Mouse (Mus musculus) large intestine, adult 2 months (tissue): ENCODE measurements around the gene Serpine3. TPM values are rescaled to one million over a fixed set of nuclear protein-coding genes. Genes with fewer than 3 reads are reported as not detected.

Source experiments
- DNase-seq: peaks from one replicate; pipeline ENCODE4 v3.0.0-alpha.2; 2012; ENCODE audit warnings: low read depth, low spot score
- WGBS: fragments of 180-500 bp; shearing (Covaris S2); methylation state at CpG from one replicate; pipeline ENCODE4 v1.1.7; 2018; 5-methylcytosine and 5-hydroxymethylcytosine counted together
- polyA plus RNA-seq: library from polyadenylated mRNA; depleted of rRNA; stranded (reverse); fragments of >200 nt; gene quantifications from 2 replicates; pipeline ENCODE4 v1.2.3, GENCODE M21; 2012; rRNA removed

Gene Serpine3
- polyA plus RNA-seq, 1 experiment = not detected

DNA sequence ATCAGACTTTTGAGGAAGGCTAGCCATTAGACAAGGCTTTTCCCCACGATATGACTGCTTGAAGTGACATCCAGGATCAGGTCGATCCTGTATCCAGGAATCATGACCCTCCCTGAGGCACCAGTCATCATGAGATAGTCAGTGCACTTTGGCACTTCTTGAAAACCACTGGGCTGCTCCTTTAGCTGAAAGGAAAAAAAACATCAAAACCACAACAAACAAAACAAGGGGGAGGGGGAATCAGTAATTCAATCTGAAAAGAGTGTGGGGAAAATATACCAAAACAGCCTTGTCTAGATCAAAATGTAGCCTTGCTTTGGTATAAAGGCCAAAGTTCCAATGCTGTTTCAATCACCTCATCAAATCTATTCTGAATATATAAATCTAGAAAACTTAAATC lies 70.2 kb downstream of the Serpine3 start:
- WGBS = 78% methylated on average over 2 of the region's 2 CpGs
- DNase-seq = no peak

DNA sequence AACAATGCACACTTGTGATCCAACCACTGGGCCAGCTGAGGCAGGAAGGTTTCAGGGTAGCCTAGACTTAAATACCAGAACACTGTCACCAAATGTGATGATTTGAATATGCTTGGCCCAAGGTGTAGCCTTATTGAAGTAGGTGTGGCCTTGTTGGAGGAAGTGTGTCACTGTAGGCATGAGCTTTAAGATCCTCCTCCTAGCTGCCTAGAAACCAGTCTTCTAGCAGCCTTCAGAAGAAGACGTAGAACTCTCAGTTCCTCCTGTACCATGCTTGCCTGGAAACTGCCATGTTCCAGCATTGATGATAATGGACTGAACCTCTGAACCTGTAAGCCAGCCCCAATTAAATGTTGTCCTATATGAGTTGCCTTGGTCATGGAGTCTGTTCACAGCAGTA lies 72.2 kb downstream of the Serpine3 start:
- WGBS = 84% methylated on average over 1 of the region's 1 CpGs
- DNase-seq = no peak

Other genes with a start within 250 kb of the Serpine3 start
- not detected in 2 replicates for gene Gucy1b2, start 207.4 kb upstream of the Serpine3 start, polyA plus RNA-seq
- gene Fam124a, start 107.9 kb upstream of the Serpine3 start, polyA plus RNA-seq = 4.0 and 5.4 TPM in 2 replicates
- not detected in 2 replicates for gene Gm4131, start 96.7 kb upstream of the Serpine3 start, polyA plus RNA-seq
- gene Ints6, start 97.5 kb downstream of the Serpine3 start, polyA plus RNA-seq = 2.2 and 3.2 TPM in 2 replicates
- 3.3 and 4.2 TPM in 2 replicates for gene Wdfy2, start 174.0 kb downstream of the Serpine3 start, polyA plus RNA-seq